Mouse (Mus musculus) sigmoid colon, adult 10 weeks (tissue): Measurements from ENCODE around the gene Ablim1. TPM values are rescaled to one million over a fixed set of nuclear protein-coding genes. Genes with fewer than 3 reads are reported as not detected.

ENCODE experiments used
- polyA plus RNA-seq: library from polyadenylated mRNA; stranded (reverse); fragments of 350-450 nt; fragmentation: Illumina TruSeq; extraction: RNeasy Lipid Tissue Mini Kit (QIAGEN cat#74804); gene quantifications from one replicate; pipeline ENCODE4 v1.2.3, GENCODE M21; 2014; ENCODE audit warnings: low read depth, low replicate concordance

Gene Ablim1
- 129 TPM for polyA plus RNA-seq

DNA sequence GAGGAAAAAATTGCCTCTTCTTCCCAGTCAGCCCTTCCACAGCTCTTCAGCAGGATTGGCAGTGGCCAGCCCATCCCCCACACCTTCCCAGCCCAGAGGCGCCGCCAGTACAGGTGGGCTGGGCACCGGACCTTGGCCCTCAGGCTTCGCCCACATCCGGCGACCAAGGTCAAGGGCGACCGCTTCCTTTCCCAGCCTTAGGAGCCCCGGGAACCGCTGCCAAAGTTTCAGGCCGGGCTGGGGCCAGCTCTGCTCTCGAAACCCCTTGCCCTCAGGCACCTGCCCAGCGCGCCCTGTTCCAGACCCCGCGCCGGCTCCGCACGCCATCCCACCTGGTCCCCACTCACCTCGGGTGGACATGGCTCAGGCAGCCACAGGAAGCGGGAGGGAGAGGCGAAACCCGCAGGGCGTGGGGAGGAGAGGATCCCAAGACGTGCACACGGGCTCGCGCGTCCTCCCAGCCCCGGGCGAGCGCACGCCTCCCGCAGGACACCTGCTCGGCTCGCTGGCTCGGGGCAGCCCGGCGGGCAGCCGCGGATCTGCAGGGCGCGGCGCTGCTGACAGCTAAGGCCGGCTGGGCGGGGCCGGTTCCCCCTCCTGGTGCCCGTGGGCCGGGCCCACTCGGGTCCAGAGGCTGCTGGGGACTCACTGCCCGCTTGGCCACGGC, at the start of gene Ablim1:
Gene Ablim1, minus strand, starts transcription at position 574 of the 667 bp plus-strand sequence.

GRCm38 (mm10) chr19:57360341-57361130, 45.8 kb upstream of the Ablim1 start, which contains the start of gene Fam160b1:
TSS of gene Fam160b1 (plus strand) at chr19:57360680.

DNA sequence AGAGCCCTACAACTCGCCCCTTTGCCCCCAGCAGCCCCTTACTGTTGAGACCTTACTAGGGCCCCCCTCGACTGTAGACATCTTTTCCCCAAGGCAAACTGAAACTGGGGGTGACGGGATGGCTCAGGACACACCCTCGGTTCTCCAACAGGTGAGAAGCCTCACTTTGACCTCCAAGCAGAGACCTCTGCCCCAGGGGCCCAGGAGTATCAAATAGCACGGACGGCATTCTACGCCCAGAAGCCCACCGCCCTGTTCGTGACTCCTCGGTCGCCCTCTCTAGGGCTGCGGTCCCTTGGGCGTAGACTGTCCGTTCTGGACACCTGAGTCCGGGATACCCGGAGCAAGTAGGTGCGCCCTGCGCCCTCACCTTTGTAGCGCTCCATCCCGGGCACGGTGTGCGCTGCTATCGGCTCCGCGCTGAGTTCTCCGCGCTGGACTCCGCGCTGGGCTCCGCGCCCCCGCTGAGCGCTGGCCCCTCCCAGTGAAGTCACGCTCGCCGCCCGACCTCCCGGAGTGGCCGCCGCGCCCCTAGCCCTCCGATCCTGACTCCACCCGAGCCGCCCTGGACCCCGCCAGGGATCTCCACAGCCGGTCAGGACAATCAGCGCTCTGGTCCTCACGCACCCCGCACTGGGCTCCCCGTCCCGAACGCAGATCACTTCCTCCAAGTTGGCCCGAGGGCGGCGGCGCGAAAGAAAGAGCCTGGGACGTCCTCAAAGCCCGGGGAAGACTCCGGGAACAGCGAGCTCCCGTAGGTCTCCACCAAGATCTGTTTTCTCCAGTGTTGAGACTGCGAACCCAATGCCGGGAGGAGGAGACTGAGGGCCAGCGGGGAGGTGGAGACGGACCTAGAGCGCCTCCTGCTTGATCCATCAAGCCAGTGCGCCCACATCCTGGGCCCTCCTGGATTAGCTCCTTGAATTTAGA, 306.7 kb downstream of the Ablim1 start, which contains the start of gene Afap1l2:
Gene Afap1l2, minus strand, starts transcription at position 448 of the 930 bp plus-strand sequence.

Other genes with a start within 250 kb of the Ablim1 start
- gene Fam160b1, start 45.8 kb upstream of the Ablim1 start, polyA plus RNA-seq, result 20.6 TPM
- gene Trub1, start 138.0 kb upstream of the Ablim1 start, polyA plus RNA-seq, result 15.8 TPM